Mouse (Mus musculus): ENCODE measurements around the gene Tyw3. TPM values are rescaled to one million over a fixed set of nuclear protein-coding genes. Genes with fewer than 3 reads are reported as not detected.
"Not testable (repeated sequence)": the region's sequence is repeated elsewhere in the genome, so short reads cannot be mapped to it uniquely, and the experiment has no call there.

The Tyw3 gene
- total RNA-seq (2021): 1 to 10 TPM; 5.1 to 6.6 TPM

DNA sequence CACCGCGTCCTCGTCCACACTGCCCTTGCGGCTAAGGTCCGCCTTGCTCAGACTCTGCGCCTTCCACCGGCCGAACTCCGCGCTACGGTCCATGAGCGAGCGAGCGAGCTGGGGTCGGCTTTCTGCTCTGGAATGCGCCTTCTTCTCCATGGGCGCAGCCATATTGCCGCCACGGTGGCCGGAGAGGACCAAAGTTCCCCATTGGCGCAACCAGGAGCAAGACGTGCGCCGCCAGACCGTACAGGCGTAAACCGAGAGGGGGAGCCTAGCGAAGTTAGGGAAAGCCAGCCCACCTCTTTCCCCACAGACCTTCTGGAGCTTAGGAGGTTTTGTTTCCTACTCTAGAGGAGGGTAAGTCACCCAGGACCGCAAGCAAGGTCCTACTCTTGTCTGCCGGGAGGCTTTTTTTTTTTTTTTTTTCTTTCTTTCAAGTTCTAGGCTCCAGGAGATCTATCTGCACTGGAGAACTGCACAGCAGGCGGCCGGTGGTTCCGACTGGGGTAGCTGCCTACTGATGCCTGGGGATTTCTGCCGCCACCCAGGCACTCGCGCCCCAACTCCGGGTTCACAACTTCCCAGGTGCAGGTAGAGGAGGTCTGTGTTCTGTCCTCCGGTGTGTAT, at the start of gene Tyw3:
TSS of gene Tyw3 (minus strand) at position 171 of the 621 bp plus-strand sequence.
- intact Hi-C loops (cut with DNase I): loop anchor here (10.0 kb wide), 1 partner anchor 498 kb away; the partner anchor contains the start of genes Fpgt and Lrriq3
- peak; percentile 89 for DNase-seq (ENCODE audit: low spot score)

DNA sequence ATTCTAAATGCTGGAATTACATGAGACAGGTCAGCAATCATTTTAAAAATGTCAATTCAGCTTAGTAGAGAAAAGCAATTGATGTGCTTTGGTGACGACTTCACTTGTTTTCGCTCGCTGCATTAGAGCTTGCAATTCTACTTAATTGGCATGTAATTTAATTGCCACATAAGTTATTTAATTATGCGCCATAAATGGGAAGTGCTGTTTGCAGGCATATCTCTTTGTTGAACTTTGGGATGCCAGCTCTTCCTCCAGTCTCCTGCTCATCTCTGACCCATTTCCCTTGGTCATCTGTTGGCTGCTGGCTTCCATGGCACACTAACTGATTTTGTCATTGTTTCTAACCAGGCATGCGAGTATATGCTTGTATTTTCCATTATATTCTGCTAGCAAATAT, 36.2 kb upstream of the Tyw3 start:
- DNase-seq (ENCODE audit: low spot score): no peak
- intact Hi-C loops (cut with DNase I): no loop called here

DNA sequence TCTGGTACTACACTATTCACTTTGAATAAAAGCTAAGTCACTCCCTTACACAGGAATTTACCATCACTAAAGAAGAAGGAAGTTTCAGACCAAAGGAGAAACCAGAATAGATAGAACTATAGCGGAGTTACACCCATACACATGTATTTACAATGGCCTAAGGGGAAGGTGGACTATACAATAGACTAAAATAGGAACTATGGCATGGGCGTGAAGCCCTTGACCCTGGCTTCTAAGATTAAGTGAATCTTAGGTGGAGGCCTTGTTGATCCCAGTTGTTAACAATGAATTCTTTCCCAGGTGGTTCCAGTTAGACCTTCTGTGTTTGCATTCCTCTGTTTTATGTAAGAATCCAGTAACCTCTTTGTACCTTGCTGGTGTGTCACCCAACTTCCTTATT, 34.4 kb upstream of the Tyw3 start:
- DNase-seq (ENCODE audit: low spot score); intact Hi-C loops (cut with DNase I): not testable (repeated sequence)

DNA sequence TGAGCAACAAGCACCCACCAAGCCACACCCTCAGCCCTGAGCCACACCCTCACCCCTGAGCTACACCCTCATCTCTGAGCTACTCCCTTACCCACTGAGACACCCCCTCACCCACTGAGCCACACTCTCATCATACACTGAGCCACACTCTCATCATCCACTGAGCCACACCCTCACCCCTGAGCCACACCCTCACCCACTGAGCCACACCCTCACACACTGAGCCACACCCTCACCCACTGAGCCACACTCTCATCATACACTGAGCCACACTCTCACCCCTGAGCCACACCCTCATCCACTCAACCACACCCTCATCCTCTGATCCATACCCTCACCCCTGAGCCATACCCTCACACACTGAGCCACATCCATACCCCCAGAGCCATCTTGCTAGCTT, 31.4 kb upstream of the Tyw3 start:
- DNase-seq (ENCODE audit: low spot score): no peak
- intact Hi-C loops (cut with DNase I): no loop called here

DNA sequence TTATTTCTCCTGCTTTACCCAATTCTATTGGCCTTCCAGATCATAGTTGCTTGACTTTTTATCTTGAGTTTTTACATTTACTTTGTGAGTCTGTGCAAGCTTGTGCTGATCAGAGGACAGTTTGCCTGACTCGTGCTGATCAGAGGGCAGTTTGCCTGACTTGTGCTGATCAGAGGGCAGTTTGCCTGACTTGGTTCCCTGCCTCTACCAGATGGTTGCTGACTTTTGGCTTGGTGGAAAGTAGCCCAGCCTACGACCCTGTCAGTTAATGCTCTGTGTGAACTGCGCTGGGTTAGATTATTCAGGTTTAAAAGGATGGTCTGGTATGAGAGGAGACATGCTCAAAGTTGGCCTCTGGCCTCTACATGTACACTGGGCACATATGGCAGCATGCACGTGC, 19.2 kb upstream of the Tyw3 start:
- intact Hi-C loops (cut with DNase I): no loop called here
- DNase-seq (ENCODE audit: low spot score): no peak

DNA sequence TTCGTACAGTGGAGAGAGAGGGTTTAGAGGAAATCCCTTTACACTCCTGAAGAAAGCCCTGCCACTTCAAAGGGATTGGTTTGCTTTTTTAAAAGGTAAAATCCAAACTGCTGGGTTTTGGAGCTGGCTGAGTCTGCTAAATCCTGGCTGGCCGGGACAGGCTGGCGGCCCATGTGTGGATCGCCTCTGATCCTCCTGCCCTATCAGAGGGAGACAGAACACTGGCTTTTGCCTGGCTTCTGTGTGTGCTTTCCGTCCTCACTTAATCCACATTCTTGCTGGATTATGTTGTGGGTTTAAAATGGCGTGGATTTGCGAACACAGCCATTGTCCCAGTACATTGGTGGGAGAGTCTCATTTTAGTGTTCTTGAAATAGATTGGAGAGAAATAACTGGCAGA, 18.4 kb upstream of the Tyw3 start:
- intact Hi-C loops (cut with DNase I): no loop called here
- no peak for DNase-seq (ENCODE audit: low spot score)

DNA sequence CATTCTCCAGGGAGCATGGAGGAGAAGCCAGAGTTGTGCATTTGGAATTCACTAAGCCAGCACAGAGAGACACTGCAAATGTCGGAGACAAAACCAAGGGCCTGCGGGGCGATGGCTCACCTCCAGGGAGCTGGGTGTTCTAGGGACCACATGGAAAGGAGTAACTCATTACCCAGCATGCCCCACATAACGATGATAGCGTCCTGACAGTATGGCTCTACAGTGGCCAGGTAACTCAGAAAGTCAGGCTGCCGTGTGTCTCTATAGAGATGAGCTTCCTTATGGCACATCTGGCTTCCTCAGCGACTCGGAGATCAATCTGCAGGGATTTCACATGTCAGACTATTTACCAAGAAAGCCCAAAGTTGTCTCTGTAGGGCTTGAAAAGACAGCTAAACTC, 17.9 kb upstream of the Tyw3 start:
- no peak for DNase-seq (ENCODE audit: low spot score)
- intact Hi-C loops (cut with DNase I): no loop called here

DNA sequence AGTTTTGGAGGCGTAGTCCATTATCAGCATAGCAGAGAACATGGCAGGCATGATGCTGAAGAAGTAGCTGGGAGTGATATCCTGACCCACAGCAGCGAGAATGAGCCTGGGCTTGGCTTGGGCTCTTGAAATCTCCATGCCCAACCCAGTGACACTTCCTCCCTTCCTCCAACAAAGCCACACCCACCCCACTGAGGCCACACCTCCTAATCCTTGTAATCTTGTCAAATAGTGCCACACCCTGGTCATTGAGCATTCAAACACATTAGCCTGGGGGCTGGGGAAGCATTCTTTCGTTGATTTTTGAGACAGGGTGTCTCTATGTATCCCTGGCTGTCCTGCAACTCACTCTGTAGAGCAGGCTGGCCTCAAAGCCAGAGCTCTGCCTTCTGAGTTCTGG, 15.0 kb upstream of the Tyw3 start:
- intact Hi-C loops (cut with DNase I): no loop called here

DNA sequence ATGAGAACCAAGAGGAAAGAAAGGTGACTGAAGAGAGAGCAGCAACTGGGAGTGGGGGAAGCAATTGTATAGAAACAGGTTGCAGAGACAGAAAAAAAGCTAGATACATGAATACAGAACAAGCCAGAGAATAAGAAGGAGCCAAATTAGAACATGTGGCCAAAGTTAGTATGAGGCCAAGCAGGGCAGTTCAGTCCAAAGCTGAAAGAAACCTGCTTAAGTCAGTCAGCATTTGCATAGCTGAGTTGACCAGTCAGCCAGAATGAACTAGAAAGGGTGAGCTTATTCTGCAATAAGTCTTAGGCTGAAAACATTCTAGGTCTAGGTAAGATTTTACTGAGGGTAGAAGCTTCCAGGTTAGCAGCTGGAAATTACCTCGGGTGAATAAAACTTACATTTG, 11.0 kb upstream of the Tyw3 start:
- DNase-seq (ENCODE audit: low spot score): no peak
- intact Hi-C loops (cut with DNase I): no loop called here

More for the DNA sequence above, 15.0 kb upstream of the Tyw3 start:
- DNase-seq (ENCODE audit: low spot score): no peak

DNA sequence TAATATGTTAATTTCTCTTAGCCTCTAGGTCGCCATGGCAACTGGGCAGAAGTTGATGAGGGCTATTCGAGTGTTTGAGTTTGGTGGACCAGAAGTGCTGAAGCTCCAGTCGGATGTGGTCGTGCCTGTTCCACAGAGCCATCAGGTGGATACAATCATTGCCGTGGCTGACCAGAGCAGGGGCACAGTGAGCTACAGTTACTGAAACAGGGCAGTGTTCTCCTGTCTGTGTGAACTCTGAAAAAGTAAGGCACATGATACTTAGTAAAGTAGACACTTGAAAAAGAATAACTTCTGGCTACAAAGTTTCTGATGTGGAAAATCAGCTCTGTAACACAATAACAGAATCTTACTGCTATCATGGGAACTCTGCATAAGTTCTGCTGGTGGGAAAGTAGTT, 8.0 kb upstream of the Tyw3 start:
- DNase-seq (ENCODE audit: low spot score): no peak
- intact Hi-C loops (cut with DNase I): no loop called here

DNA sequence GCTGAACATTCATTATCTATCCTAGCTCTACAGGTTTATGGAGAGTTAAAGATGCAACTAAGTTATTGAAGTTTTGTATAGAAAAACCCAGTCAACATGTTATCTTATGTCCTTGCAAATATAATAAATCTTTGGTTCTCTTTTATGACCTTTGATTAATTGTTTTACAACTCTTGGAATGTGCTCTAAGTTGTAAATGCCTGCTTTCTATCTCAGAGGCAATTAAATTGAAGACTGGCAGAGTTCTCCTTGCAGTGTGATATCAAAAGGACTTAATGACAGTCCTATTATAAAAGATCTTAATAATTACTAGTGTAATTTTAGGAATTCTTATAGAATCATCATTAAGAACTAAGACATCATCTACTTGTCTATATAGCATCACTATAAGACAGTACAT, 5.2 kb upstream of the Tyw3 start:
- no peak for DNase-seq (ENCODE audit: low spot score)

DNA sequence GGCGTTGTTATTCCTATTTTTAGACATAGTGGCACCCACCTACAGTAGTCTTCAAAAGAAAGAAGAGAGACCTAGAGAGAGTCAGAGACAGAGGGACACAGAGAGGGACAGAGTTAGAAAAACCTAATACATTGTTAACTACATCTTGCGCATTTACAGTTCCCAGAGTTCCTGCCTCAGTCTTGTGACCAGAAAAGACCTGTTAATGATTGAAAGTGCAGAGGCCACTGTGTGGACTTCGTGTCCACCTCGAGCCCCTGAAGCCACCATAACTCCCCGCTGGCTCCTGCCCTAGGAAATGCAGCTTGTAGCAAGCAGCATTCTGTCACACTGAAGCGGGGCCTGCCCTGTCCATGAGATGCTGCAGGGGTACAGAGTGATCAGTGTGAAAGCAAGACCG, 657 bp upstream of the Tyw3 start:
- intact Hi-C loops (cut with DNase I): loop anchor here (10.0 kb wide), 1 partner anchor 497 kb away; the partner anchor contains the start of genes Fpgt and Lrriq3

More for the DNA sequence above, 5.2 kb upstream of the Tyw3 start:
- intact Hi-C loops (cut with DNase I): no loop called here

DNA sequence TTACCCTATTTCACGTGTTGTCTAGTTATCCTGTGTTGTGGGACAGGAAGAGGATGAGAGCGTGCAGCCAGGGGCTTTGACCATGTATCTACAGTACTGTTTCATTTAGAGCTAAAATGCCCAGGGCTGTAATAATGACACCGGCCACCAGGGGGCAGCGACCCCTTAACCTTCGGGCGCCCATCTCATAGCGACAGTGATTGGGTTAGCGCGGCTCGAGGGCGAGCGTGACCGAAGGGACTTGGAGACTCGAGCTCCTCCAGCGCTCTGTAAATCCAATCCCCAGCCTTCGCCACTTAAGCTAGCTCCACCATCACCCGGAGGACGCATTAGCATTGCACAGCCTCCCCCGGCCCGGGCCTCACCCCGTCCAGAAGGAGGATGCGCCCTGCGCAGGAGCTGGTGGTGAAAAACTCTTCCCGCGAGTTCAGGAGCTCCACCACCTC, 393 bp downstream of the Tyw3 start, which contains the start of gene Cryz:
TSS of gene Cryz (plus strand) at position 224 of the 446 bp plus-strand sequence.
- peak; percentile 72 for DNase-seq (ENCODE audit: low spot score)
- intact Hi-C loops (cut with DNase I): loop anchor here (10.0 kb wide), 1 partner anchor 498 kb away; the partner anchor contains the start of genes Fpgt and Lrriq3

More for the DNA sequence above, 657 bp upstream of the Tyw3 start:
- no peak for DNase-seq (ENCODE audit: low spot score)

DNA sequence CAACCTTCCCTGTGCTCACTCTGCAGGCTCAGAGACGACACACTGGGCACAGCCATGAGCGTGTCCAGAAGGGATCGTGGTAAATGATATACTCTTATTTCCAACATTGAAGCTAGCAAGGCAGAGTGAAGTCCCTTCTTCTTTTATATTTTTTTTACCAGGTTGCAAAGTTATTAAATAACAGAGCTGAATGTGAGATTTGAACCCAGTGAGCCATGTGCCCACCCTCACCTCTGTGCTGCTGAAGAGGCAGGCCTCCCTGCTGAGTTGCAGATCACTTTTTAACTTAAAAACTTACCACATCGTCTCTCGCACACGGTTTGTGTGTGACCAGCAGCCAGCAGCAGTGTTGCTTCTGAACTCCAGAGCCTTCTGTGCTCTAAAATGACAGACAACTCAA, 2.7 kb downstream of the Tyw3 start:
- no peak for DNase-seq (ENCODE audit: low spot score)
- intact Hi-C loops (cut with DNase I): loop anchor here (10.0 kb wide), 1 partner anchor 501 kb away; the partner anchor contains the start of genes Fpgt and Lrriq3

DNA sequence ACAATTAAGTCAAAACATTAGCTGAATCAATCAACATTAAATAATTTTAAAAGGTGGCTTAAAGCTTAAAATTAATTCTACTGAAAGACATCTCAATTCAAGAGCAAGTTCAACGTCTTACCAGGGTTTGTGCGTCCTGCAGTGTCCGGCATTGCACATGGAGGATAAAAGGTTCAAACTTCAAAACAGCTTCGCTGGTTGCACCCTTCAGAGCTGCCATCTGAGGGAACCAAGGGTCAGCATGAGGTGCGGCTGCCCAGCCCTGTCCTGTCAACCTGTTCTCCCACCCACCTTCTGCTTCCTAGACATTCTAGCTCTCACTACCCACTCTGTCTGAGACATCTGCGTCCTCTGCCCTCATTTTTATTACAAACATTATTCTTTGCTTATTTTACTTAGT, 3.3 kb downstream of the Tyw3 start:
- DNase-seq (ENCODE audit: low spot score): no peak
- intact Hi-C loops (cut with DNase I): loop anchor here (10.0 kb wide), 1 partner anchor 501 kb away; the partner anchor contains the start of genes Fpgt and Lrriq3

DNA sequence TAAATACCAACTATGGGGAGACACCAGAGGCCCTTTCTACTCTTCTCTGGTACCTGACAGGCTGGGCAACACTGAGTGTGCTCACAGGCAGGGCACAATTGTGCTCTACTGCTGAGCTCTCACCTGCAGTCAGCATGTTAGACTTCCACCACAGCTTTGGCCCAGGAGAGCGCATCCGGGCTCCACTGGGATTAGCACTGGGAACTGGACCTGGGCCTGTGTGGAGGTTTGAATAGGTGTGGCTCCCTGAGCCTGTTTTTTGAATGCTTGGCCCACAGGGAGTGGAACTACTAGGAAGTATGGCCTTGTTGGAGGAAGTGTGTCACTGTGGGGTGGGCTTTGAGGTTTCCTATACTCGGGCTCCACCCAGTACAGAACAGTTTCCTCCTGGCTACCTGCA, 5.3 kb downstream of the Tyw3 start:
- no peak for DNase-seq (ENCODE audit: low spot score)
- intact Hi-C loops (cut with DNase I): loop anchor here (10.0 kb wide), 1 partner anchor 503 kb away; the partner anchor contains the start of genes Fpgt and Lrriq3

DNA sequence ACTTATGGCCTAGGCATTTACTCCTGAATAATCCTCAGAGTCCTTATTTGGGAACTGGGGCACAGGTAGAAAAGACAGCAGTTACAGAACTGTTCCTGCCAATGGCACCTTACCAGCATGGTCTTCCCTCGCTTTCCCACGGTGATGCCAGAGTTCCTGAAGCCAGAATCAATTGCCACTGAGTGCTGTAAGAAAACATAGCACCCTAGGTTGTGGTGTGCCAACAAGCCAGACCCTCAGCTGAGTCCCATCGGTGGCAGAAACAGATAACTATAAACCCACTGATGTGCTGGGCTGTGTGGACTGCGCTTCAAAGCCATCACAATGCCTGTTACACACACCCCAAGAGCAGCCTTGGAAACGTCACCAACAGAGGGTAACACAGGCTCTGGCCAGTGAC, 5.9 kb downstream of the Tyw3 start:
- intact Hi-C loops (cut with DNase I): loop anchor here (10.0 kb wide), 1 partner anchor 504 kb away; the partner anchor contains the start of genes Fpgt and Lrriq3
- DNase-seq (ENCODE audit: low spot score): no peak

DNA sequence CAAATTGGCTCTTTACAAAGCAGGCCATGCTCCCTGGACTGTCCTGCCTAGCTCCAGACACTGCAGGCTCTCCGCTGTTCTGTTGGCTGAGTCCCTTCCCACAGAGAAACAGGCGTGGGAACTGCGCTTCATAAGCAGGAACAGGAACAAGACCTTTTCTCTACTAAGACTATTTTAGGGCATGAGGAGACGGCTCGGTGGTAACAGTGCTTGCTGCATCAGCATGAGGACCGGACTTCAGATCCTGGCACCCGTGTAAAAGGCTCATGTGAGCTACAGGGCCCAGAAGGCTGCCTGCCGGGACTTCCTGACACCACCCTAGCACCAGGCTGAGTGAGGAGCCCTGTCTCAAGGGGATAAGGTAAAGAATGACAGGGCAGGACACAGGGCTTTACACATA, 12.6 kb downstream of the Tyw3 start:
- DNase-seq (ENCODE audit: low spot score): no peak
- intact Hi-C loops (cut with DNase I): no loop called here

DNA sequence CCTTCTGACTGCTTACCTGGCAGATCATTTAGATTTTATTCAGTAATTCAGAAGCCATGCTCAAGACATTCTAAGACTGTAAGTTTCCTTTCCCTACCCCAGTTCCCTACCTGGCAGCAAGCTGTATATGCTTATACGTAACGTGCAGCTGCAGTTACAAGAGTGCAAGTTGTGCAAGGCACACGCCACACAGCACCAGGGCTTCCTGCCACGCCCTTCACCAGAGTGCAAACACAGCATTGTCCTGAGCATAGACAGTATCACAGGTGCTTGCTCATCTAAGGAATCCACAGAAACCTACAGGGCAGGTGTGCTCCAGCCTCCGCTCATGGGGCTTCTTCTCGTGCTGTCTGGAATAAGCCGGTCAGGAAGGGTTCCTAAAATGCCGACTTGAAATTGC, 19.0 kb downstream of the Tyw3 start:
- DNase-seq (ENCODE audit: low spot score): no peak
- intact Hi-C loops (cut with DNase I): loop anchor here (1.0 kb wide), 1 partner anchor 28 kb away; no protein-coding TSS in a partner anchor

DNA sequence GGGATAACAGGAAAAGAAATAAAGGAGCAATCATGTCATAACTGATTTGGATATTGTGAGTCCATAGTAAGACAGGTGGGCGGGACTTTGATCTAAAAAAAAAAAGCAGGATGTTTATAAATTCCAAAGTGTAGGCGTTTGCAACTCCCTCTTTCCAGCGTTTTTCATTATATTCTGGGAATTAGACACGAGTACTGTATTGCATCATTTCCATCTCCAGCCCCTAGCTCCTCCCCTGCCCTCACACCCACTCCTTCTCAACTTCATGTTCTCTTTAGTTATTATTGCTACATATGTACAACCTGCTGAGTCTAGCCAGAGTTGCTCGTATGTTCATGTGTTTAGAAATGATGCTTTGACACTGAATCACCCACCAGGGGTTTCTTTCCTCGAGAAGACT, 23.2 kb downstream of the Tyw3 start:
- DNase-seq (ENCODE audit: low spot score): no peak
- intact Hi-C loops (cut with DNase I): loop anchor here (5.0 kb wide), 1 partner anchor 246 kb away; no protein-coding TSS in a partner anchor

DNA sequence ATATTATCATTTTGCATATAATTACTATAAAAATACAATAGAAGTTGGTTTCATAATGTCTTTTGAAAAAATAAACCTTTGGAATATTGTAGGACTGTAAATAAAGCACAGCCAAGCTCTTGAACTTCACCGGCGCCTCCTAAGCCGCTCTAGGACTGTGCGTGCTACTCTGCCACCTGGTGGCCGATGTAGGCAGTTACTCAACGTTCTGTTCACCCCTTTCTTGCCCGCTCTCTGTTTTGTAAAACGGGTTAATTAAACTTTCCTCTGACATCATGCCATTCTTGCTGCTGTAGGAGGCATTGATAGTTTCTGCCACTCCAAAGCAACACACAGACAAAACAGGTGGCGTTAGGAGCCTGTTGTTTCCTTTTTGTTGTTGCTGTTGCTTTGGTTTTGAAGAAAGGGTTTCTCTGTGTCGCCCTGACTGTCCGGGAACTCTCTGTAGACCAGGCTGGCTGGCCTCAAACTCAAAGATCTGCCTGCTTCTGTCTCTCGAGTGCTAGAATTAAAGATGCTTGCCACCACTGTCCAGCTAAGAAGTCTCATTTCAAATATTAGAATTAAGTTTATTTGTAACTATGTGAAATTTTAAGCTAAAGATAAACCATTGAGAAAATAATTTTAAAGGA, 24.4 kb downstream of the Tyw3 start:
- intact Hi-C loops (cut with DNase I): loop anchor here (1.0 to 5.0 kb wide), 2 partner anchors 245 to 303 kb away; no protein-coding TSS in a partner anchor
- no peak for DNase-seq (ENCODE audit: low spot score)
